Mouse (Mus musculus) heart, embryonic 11.5 days (tissue): ENCODE results near the gene Odf2l. TPM values are rescaled to one million over a fixed set of nuclear protein-coding genes. Genes with fewer than 3 reads are reported as not detected.

ENCODE experiments used
- ATAC-seq: fragments of 200-750 bp; cut with Nextera tagmentation; replicated peaks from 2 replicates; pipeline ENCODE4 v1.8.0; 2017; ENCODE audit warnings: moderate library complexity; ENCODE audit not compliant: insufficient number of reproducible peaks, low FRiP score, low TSS enrichment
- H3K27ac ChIP-seq: fragments of 300-500 bp; sonication (generic); 2 replicates; pipeline ENCODE4 v1.5.1; 2014; ENCODE audit warnings: mild to moderate bottlenecking, low read depth, low read length
- H3K27me3 ChIP-seq: fragments of 300-500 bp; sonication (generic); 2 replicates; pipeline ENCODE4 v1.6.1; 2014; ENCODE audit warnings: mild to moderate bottlenecking, low read length, mixed read lengths; ENCODE audit not compliant: control insufficient read depth, insufficient read depth
- H3K36me3 ChIP-seq: fragments of 300-500 bp; sonication (generic); 2 replicates; pipeline ENCODE4 v1.6.1; 2014; ENCODE audit warnings: mild to moderate bottlenecking, low read length, moderate library complexity, mixed read lengths; ENCODE audit not compliant: control insufficient read depth, insufficient read depth
- H3K4me1 ChIP-seq: fragments of 300-500 bp; sonication (generic); 2 replicates; pipeline ENCODE4 v1.6.1; 2014; ENCODE audit warnings: low read length; ENCODE audit not compliant: control insufficient read depth, insufficient read depth
- H3K4me2 ChIP-seq: fragments of 300-500 bp; sonication (generic); 2 replicates; pipeline ENCODE4 v1.6.1; 2014; ENCODE audit warnings: mild to moderate bottlenecking, moderate library complexity
- H3K4me3 ChIP-seq: fragments of 300-500 bp; sonication (generic); 2 replicates; pipeline ENCODE4 v1.5.1; 2014; ENCODE audit warnings: low read depth, low read length
- H3K9ac ChIP-seq: fragments of 300-500 bp; sonication (generic); 2 replicates; pipeline ENCODE4 v1.6.1; 2014; ENCODE audit warnings: mild to moderate bottlenecking, low read depth, low read length, moderate library complexity
- H3K9me3 ChIP-seq: fragments of 300-500 bp; sonication (generic); replicated peaks from 2 replicates; pipeline ENCODE4 v1.6.1; 2016; ENCODE audit warnings: low read length; ENCODE audit not compliant: control insufficient read depth
- WGBS: fragments of 180-500 bp; shearing (Covaris S2); extraction: QIAGEN DNeasy Blood & Tissue Kit; methylation state at CpG from one replicate; pipeline ENCODE4 v1.1.7; 2014; ENCODE audit not compliant: insufficient replicate concordance; 5-methylcytosine and 5-hydroxymethylcytosine counted together
- polyA plus RNA-seq: library from polyadenylated mRNA; unstranded; fragments of >200 nt; fragmentation: Nextera tagmentation; extraction: Ambion mirVana; gene quantifications from 2 replicates; pipeline ENCODE4 v1.2.1, GENCODE M21; 2014

Odf2l gene
- polyA plus RNA-seq, 1 experiment from 2014 or later, result 13.9 TPM

- ATAC-seq, result no peak
- WGBS, result 71% methylated on average over 2 of the region's 2 CpGs
Observed at GRCm38 (mm10) chr3:145147483-145147882, 29.1 kb downstream of the Odf2l start.

DNA sequence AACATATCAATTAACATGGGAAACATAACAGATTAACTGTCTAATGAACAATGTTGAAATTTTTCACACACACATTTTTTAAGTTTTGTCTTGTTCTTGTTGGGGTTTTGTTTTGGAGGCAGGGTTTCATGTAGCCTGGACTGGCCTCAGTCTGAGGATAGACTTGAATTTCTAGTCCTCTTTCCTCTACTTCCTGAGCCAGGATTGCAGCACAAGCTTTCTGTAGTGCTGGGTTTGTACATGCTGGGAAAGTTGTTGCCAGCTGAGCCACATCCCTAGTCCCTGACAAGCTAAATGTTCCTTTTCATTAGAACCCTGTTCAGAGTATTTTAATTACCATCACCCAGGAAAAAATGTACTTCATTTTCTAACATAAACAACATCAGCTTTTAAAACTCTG lies 29.6 kb downstream of the Odf2l start:
- Histone ChIP-seq H3K27me3 (no peaks in the 10 kb centered on the region), H3K9me3 (no peaks in the 10 kb centered on the region), H3K27ac (no peak overlapping the region), H3K4me3 (no peak overlapping the region), H3K4me1 (no peaks in the 10 kb centered on the region), H3K4me2 (no peak overlapping the region), H3K36me3 (no peaks in the 10 kb centered on the region), H3K9ac (no peak overlapping the region)
- no peak for ATAC-seq

More at GRCm38 (mm10) chr3:145147483-145147882, 29.1 kb downstream of the Odf2l start:
- H3K27me3 ChIP-seq, result no peaks in the 10 kb centered on the region
- H3K9ac ChIP-seq, result no peak overlapping the region
- H3K4me2 ChIP-seq, result no peak overlapping the region
- no peak overlapping the region for H3K4me3 ChIP-seq
- no peaks in the 10 kb centered on the region for H3K4me1 ChIP-seq
- no peaks in the 10 kb centered on the region for H3K36me3 ChIP-seq
- H3K9me3 ChIP-seq, result no peaks in the 10 kb centered on the region
- H3K27ac ChIP-seq, result no peak overlapping the region

- WGBS, result 88% methylated on average over 7 of the region's 7 CpGs
- no peak for ATAC-seq
- H3K36me3 ChIP-seq, result no peaks in the 10 kb centered on the region
Observed at GRCm38 (mm10) chr3:145151092-145151491, 32.7 kb downstream of the Odf2l start.

DNA sequence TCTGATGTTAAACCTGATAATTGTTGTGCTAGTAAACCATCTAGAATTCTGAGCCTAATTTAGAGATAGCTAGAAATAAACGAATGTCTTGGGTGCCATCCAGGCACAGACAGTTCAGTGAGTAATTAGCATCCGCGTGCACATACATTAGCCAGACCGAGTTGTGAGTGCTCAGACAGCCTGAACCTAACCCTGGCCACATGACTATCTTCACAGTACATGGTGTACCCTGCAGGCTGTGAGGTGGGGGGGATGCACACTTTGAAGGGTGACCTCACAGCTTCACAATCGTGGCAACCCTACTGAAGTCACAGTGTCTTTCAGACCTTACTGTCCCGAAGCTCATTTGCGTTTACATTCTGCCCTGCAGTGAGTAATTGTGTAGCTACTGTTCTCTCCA lies 33.5 kb downstream of the Odf2l start:
- Histone ChIP-seq H3K27me3 (no peaks in the 10 kb centered on the region), H3K9me3 (no peaks in the 10 kb centered on the region), H3K4me2 (no peak overlapping the region), H3K4me3 (no peak overlapping the region), H3K4me1 (no peaks in the 10 kb centered on the region), H3K9ac (no peak overlapping the region), H3K36me3 (no peaks in the 10 kb centered on the region), H3K27ac (no peak overlapping the region)
- WGBS, result 76% methylated on average over 7 of the region's 7 CpGs
- no peak for ATAC-seq

More at GRCm38 (mm10) chr3:145151092-145151491, 32.7 kb downstream of the Odf2l start:
- no peaks in the 10 kb centered on the region for H3K9me3 ChIP-seq
- H3K27me3 ChIP-seq, result no peaks in the 10 kb centered on the region
- no peak overlapping the region for H3K4me2 ChIP-seq
- H3K27ac ChIP-seq, result no peak overlapping the region
- H3K4me1 ChIP-seq, result no peaks in the 10 kb centered on the region
- H3K4me3 ChIP-seq, result no peak overlapping the region
- no peak overlapping the region for H3K9ac ChIP-seq

- no peak overlapping the region for H3K4me3 ChIP-seq
- H3K27ac ChIP-seq, result no peak overlapping the region
- no peaks in the 10 kb centered on the region for H3K36me3 ChIP-seq
- H3K9ac ChIP-seq, result no peak overlapping the region
- H3K4me1 ChIP-seq, result no peaks in the 10 kb centered on the region
- no peaks in the 10 kb centered on the region for H3K9me3 ChIP-seq
- WGBS, result 79% methylated on average over 6 of the region's 6 CpGs
- no peak for ATAC-seq
- no peak overlapping the region for H3K4me2 ChIP-seq
- no peaks in the 10 kb centered on the region for H3K27me3 ChIP-seq
Observed at GRCm38 (mm10) chr3:145156883-145157282, 38.5 kb downstream of the Odf2l start.

DNA sequence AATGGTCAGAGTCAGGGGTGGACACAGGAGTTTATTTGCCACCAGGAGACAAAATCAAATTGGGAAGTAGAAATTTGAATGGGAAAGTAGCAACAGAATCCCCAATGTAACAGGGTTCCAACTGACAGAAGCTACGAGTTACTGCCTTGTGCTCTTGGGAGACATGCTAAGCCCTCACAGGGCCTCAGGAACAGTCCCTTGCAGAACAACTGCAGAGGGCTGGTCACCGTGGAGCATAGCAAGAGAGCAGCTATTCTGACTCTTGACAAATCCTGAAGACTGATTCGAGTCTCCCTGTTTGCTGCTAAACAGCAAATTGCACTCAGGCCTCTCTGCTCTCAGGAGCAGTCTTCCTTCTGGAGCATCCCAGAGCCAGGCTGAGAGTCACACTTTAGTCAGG lies 40.1 kb downstream of the Odf2l start:
- Histone ChIP-seq H3K4me2 (no peak overlapping the region), H3K4me3 (no peak overlapping the region), H3K4me1 (no peaks in the 10 kb centered on the region), H3K9me3 (no peaks in the 10 kb centered on the region), H3K36me3 (no peaks in the 10 kb centered on the region), H3K9ac (no peak overlapping the region), H3K27me3 (no peaks in the 10 kb centered on the region), H3K27ac (no peak overlapping the region)
- 80% methylated on average over 3 of the region's 3 CpGs for WGBS
- no peak for ATAC-seq

DNA sequence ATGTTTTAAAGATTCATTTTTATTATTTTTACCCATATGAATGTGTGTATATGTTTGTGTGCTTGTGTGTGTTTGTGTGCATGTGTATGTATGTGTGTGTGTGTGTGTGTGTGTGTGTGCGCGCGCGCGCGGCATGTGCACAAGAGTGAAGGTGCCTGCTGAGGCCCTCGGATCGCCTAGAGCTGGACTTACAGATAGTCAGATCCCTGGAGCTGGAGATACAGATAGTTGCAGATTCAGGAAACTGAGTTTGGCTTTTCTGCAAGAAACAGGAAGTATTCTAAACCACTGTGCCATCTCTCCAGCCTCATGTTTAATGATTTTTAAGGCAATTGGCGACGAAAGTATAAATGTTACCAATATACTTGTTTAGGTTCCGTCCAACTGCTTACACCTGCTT lies 48.4 kb downstream of the Odf2l start:
- Histone ChIP-seq H3K4me2 (no peak overlapping the region), H3K27ac (no peak overlapping the region), H3K4me1 (no peaks in the 10 kb centered on the region), H3K36me3 (no peaks in the 10 kb centered on the region), H3K9me3 (no peaks in the 10 kb centered on the region), H3K4me3 (no peak overlapping the region), H3K9ac (no peak overlapping the region), H3K27me3 (no peaks in the 10 kb centered on the region)
- WGBS, result 91% methylated on average over 11 of the region's 11 CpGs
- no peak for ATAC-seq

- Histone ChIP-seq H3K4me3 (no peak overlapping the region), H3K36me3 (no peaks in the 10 kb centered on the region), H3K27me3 (no peaks in the 10 kb centered on the region), H3K9ac (no peak overlapping the region), H3K9me3 (no peaks in the 10 kb centered on the region), H3K4me2 (no peak overlapping the region), H3K27ac (no peak overlapping the region), H3K4me1 (no peaks in the 10 kb centered on the region)
- WGBS, result 75% methylated on average over 5 of the region's 5 CpGs
- ATAC-seq, result no peak
Observed at GRCm38 (mm10) chr3:145167766-145168165, 49.4 kb downstream of the Odf2l start.

GRCm38 (mm10) chr3:145168844-145169696 lies 50.7 kb downstream of the Odf2l start:
- Histone ChIP-seq H3K9me3 (no peaks in the 10 kb centered on the region), H3K27ac (no peak overlapping the region), H3K4me3 (no peak overlapping the region), H3K36me3 (no peaks in the 10 kb centered on the region), H3K4me1 (no peaks in the 10 kb centered on the region), H3K27me3 (no peaks in the 10 kb centered on the region), H3K4me2 (no peak overlapping the region), H3K9ac (no peak overlapping the region)
- no peak for ATAC-seq
- WGBS, result 72% methylated on average over 13 of the region's 13 CpGs
